Mouse (Mus musculus) heart, embryonic 12.5 days (tissue): Measurements from ENCODE around the gene Rbms1. TPM values are rescaled to one million over a fixed set of nuclear protein-coding genes. Genes with fewer than 3 reads are reported as not detected.

ENCODE experiments used
- ATAC-seq: fragments of 200-750 bp; cut with Nextera tagmentation; 2 replicates; pipeline ENCODE4 v1.8.0; 2017; ENCODE audit warnings: moderate TSS enrichment, moderate library complexity; ENCODE audit not compliant: insufficient number of reproducible peaks, low FRiP score
- H3K27ac ChIP-seq: fragments of 300-500 bp; sonication (generic); 2 replicates; pipeline ENCODE4 v1.5.1; 2016; ENCODE audit warnings: mild to moderate bottlenecking, moderate library complexity; ENCODE audit not compliant: poor library complexity, severe bottlenecking
- H3K27me3 ChIP-seq: fragments of 300-500 bp; sonication (generic); replicated peaks from 2 replicates; pipeline ENCODE4 v1.6.1; 2016; ENCODE audit warnings: mild to moderate bottlenecking, moderate library complexity
- H3K36me3 ChIP-seq: fragments of 300-500 bp; sonication (generic); 2 replicates; pipeline ENCODE4 v1.6.1; 2016; ENCODE audit warnings: mild to moderate bottlenecking, moderate library complexity
- H3K4me1 ChIP-seq: fragments of 300-500 bp; sonication (generic); replicated peaks from 2 replicates; pipeline ENCODE4 v1.6.1; 2016; ENCODE audit warnings: mild to moderate bottlenecking
- H3K4me2 ChIP-seq: fragments of 300-500 bp; sonication (generic); 2 replicates; pipeline ENCODE4 v1.6.1; 2016; ENCODE audit warnings: mild to moderate bottlenecking, moderate library complexity
- H3K4me3 ChIP-seq: fragments of 300-500 bp; sonication (generic); 2 replicates; pipeline ENCODE4 v1.5.1; 2016; ENCODE audit warnings: mild to moderate bottlenecking
- H3K9ac ChIP-seq: fragments of 300-500 bp; sonication (generic); 2 replicates; pipeline ENCODE4 v1.6.1; 2016; ENCODE audit warnings: mild to moderate bottlenecking, moderate library complexity
- H3K9me3 ChIP-seq: fragments of 300-500 bp; sonication (generic); replicated peaks from 2 replicates; pipeline ENCODE4 v1.6.1; 2016; ENCODE audit warnings: mild to moderate bottlenecking, moderate library complexity
- WGBS: fragments of 180-500 bp; shearing (Covaris S2); methylation state at CpG from one replicate; pipeline ENCODE4 v1.1.7; 2016; 5-methylcytosine and 5-hydroxymethylcytosine counted together
- polyA plus RNA-seq: library from polyadenylated mRNA; unstranded; fragments of >200 nt; fragmentation: Nextera tagmentation; extraction: Ambion mirVana; gene quantifications from 2 replicates; pipeline ENCODE4 v1.2.1, GENCODE M21; 2016

The Rbms1 gene
- polyA plus RNA-seq, 1 experiment from 2014 or later = 107 TPM

DNA sequence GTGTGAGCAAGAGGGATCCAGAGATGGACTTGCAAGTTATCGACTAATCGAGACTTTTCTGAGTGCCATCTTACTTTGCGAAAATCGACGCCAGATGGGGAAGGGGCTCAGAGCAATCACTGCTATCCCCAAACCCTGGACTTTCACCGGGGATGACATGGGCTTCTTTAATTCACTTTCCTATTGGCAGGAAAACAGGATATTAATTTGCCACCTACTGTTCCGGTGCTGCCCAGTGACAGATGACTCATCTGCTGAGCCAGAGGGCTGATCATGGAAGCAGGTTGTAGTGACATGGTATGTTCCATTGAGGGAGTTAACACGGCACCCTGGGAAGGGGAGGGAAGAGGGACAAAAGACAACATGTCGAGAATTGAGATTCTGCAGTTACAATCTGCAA lies 206.8 kb downstream of the Rbms1 start:
- WGBS = 86% methylated on average over 9 of the region's 9 CpGs
- Histone ChIP-seq H3K36me3 (peaks cover 71% of the 10 kb centered on the region), H3K9me3 (no peaks in the 10 kb centered on the region), H3K27ac (no peak overlapping the region), H3K9ac (no peak overlapping the region), H3K27me3 (no peaks in the 10 kb centered on the region), H3K4me1 (peaks cover 3% of the 10 kb centered on the region; the same call in 1 of the 2 replicates), H3K4me3 (no peak overlapping the region), H3K4me2 (no peak overlapping the region)
- no peak for ATAC-seq

DNA sequence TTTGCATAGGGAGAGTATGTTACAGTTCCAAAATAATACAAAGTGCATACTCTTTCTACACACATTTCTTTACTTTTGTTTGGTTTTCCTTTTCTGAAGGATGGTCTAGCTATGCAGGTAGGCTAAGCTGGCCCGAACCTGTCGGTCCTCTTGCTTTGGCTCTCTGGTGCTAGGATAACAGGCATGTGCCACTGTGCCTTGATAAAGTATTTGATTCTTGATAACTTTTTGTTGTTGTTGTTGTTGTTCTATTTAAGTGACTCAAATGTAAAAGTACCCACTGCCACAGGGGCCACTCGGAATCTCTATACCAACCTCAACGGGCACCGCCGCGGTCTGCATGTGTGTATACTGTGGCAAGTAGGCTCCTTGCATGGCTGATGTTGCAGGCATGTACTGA lies 207.9 kb downstream of the Rbms1 start:
- H3K36me3 ChIP-seq = peaks cover 62% of the 10 kb centered on the region

DNA sequence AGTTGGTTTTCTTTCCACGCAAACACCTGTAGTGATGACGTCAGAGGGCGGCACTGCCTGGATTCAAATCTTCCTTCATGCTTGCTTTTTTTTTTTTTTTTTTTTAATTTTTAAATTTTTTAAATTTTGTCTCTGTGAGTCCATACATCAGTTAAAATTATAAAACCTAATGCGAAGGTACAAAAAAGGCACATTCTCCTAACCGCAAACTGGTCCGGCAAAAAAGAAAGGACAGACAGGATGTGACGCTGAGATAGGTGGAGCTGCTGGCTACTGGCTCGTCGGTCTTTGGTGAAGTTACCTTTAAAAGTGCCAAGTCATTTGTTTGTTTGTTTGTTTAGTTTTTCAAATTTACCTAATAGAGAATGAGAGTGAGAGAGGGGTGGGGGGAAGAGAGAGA lies 211.7 kb downstream of the Rbms1 start:
- H3K4me2 ChIP-seq = no peak overlapping the region
- no peaks in the 10 kb centered on the region for H3K27me3 ChIP-seq
- no peaks in the 10 kb centered on the region for H3K9me3 ChIP-seq
- peaks cover 18% of the 10 kb centered on the region for H3K4me1 ChIP-seq
- H3K9ac ChIP-seq = no peak overlapping the region
- WGBS = 93% methylated on average over 9 of the region's 9 CpGs
- H3K4me3 ChIP-seq = no peak overlapping the region
- H3K36me3 ChIP-seq = peaks cover 49% of the 10 kb centered on the region
- H3K27ac ChIP-seq = no peak overlapping the region
- no peak for ATAC-seq

More for the DNA sequence above, 207.9 kb downstream of the Rbms1 start:
- ATAC-seq = no peak
- Histone ChIP-seq H3K4me1 (peaks cover 3% of the 10 kb centered on the region; the same call in 1 of the 2 replicates), H3K4me3 (no peak overlapping the region), H3K27ac (no peak overlapping the region), H3K27me3 (no peaks in the 10 kb centered on the region), H3K4me2 (no peak overlapping the region), H3K9me3 (no peaks in the 10 kb centered on the region), H3K9ac (no peak overlapping the region)
- WGBS = 96% methylated on average over 7 of the region's 7 CpGs

GRCm38 (mm10) chr2:60750591-60750990 lies 212.4 kb downstream of the Rbms1 start:
- 87% methylated on average over 3 of the region's 3 CpGs for WGBS
- no peak for ATAC-seq
- Histone ChIP-seq H3K4me2 (no peak overlapping the region), H3K4me1 (peaks cover 18% of the 10 kb centered on the region), H3K9ac (no peak overlapping the region), H3K4me3 (no peak overlapping the region), H3K36me3 (peaks cover 42% of the 10 kb centered on the region), H3K27me3 (no peaks in the 10 kb centered on the region), H3K27ac (no peak overlapping the region), H3K9me3 (no peaks in the 10 kb centered on the region)

DNA sequence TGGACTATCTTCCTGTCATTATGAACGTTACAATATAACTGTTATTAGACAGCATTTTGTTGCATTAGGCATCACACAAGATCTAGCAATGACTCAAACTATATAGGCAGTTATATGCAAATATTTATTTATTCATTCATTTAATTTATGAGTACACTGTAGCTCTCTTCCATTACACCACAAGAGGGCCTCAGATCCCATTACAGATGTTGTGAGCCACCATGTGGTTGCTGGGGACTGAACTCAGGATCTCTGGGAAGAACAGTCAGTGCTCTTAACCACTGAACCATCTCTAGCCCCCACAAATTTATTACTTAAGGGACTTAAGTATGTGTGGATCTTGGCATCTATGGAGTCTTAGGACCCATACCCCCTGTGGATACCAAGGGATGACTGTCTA lies 214.4 kb downstream of the Rbms1 start:
- Histone ChIP-seq H3K27ac (no peak overlapping the region), H3K36me3 (peaks cover 23% of the 10 kb centered on the region), H3K27me3 (no peaks in the 10 kb centered on the region), H3K9ac (no peak overlapping the region), H3K4me2 (no peak overlapping the region), H3K9me3 (no peaks in the 10 kb centered on the region), H3K4me3 (no peak overlapping the region), H3K4me1 (peaks cover 18% of the 10 kb centered on the region)
- no peak for ATAC-seq
- WGBS = 88% methylated on average over 1 of the region's 1 CpGs

DNA sequence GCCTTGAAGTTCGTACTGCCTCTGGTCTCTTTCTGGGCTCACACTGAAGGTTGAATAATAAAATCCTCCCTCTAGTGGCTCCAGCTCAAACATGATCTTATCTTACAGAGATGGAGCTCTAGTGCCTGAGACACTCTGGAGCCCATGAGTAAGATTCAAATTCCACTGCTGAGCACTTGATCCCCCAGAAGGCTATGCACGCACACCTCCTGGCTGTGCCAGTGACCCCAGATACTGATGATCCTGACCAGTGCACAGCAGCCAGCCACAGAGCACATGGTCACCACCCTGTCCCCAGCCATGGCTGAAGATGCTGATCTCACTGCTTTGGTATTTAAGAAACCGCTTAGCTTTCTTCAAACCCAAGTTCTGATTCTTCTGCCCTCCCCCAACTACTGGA lies 215.4 kb downstream of the Rbms1 start:
- Histone ChIP-seq H3K27me3 (no peaks in the 10 kb centered on the region), H3K36me3 (peaks cover 17% of the 10 kb centered on the region), H3K4me2 (no peak overlapping the region), H3K9me3 (no peaks in the 10 kb centered on the region), H3K9ac (no peak overlapping the region), H3K27ac (peak overlapping the region; percentile 62), H3K4me1 (peaks cover 18% of the 10 kb centered on the region), H3K4me3 (no peak overlapping the region)
- 19% methylated on average over 3 of the region's 3 CpGs for WGBS
- ATAC-seq = peak; percentile 66; the same call in 1 of the 2 replicates

DNA sequence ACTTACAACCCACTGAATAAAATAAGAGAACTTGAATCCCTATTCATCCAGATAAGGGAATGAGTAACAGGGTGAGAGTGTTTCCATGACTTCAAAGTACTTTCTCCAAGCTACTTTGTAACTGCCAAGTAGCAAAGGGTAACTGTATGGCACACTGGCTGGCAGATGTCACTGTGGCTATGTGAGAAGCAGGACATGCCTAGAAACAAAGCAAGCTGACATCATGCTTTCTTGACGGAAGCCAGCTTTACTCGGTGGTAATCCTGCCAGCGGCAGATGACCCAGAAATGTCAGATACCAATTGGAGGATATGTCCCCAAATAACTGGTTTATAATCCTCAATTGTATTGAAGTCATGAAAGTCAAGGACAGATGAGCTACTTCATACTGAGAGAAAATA lies 218.3 kb downstream of the Rbms1 start:
- 52% methylated on average over 3 of the region's 3 CpGs for WGBS
- Histone ChIP-seq H3K9ac (no peak overlapping the region), H3K4me1 (peaks cover 22% of the 10 kb centered on the region)

GRCm38 (mm10) chr2:60739389-60740137 lies 223.4 kb downstream of the Rbms1 start:
- ATAC-seq = no peak
- no peak overlapping the region for H3K27ac ChIP-seq
- 63% methylated on average over 10 of the region's 10 CpGs for WGBS

More for the DNA sequence above, 218.3 kb downstream of the Rbms1 start:
- Histone ChIP-seq H3K36me3 (peaks cover 9% of the 10 kb centered on the region), H3K4me3 (no peak overlapping the region), H3K9me3 (no peaks in the 10 kb centered on the region), H3K27me3 (no peaks in the 10 kb centered on the region), H3K4me2 (no peak overlapping the region), H3K27ac (no peak overlapping the region)
- no peak for ATAC-seq

GRCm38 (mm10) chr2:60730929-60731328 lies 232.1 kb downstream of the Rbms1 start:
- H3K9ac ChIP-seq = no peak overlapping the region
- WGBS = 48% methylated on average over 6 of the region's 6 CpGs
- ATAC-seq = no peak
- no peaks in the 10 kb centered on the region for H3K9me3 ChIP-seq
- peak overlapping the region; percentile 76; the same call in 1 of the 2 replicates for H3K27ac ChIP-seq
- H3K4me1 ChIP-seq = peaks cover 23% of the 10 kb centered on the region
- H3K27me3 ChIP-seq = no peaks in the 10 kb centered on the region
- no peak overlapping the region for H3K4me2 ChIP-seq
- no peak overlapping the region for H3K4me3 ChIP-seq
- no peaks in the 10 kb centered on the region for H3K36me3 ChIP-seq

More at GRCm38 (mm10) chr2:60739389-60740137, 223.4 kb downstream of the Rbms1 start:
- H3K4me2 ChIP-seq = no peak overlapping the region
- no peaks in the 10 kb centered on the region for H3K9me3 ChIP-seq
- H3K4me1 ChIP-seq = peaks cover 9% of the 10 kb centered on the region
- no peaks in the 10 kb centered on the region for H3K27me3 ChIP-seq
- H3K4me3 ChIP-seq = no peak overlapping the region
- H3K36me3 ChIP-seq = no peaks in the 10 kb centered on the region
- H3K9ac ChIP-seq = no peak overlapping the region

GRCm38 (mm10) chr2:60730024-60730423 lies 233.0 kb downstream of the Rbms1 start:
- peak; percentile 76 for ATAC-seq
- WGBS = 6% methylated on average over 3 of the region's 3 CpGs
- H3K27ac ChIP-seq = peak overlapping the region; percentile 76
- peak overlapping the region; percentile 42 for H3K4me2 ChIP-seq
- peaks cover 23% of the 10 kb centered on the region for H3K4me1 ChIP-seq
- no peak overlapping the region for H3K9ac ChIP-seq
- no peaks in the 10 kb centered on the region for H3K27me3 ChIP-seq
- H3K4me3 ChIP-seq = no peak overlapping the region
- no peaks in the 10 kb centered on the region for H3K36me3 ChIP-seq
- no peaks in the 10 kb centered on the region for H3K9me3 ChIP-seq

- WGBS = 69% methylated on average over 10 of the region's 10 CpGs
- 0 out of 2 replicates have a peak overlapping the region, but pooled peaks have one; percentile 42 for H3K4me2 ChIP-seq
Measured at GRCm38 (mm10) chr2:60728902-60729585, 233.9 kb downstream of the Rbms1 start.

More at GRCm38 (mm10) chr2:60728902-60729585, 233.9 kb downstream of the Rbms1 start:
- peak overlapping the region; percentile 76 for H3K27ac ChIP-seq
- H3K9ac ChIP-seq = no peak overlapping the region
- H3K4me1 ChIP-seq = peaks cover 23% of the 10 kb centered on the region
- no peaks in the 10 kb centered on the region for H3K36me3 ChIP-seq
- H3K9me3 ChIP-seq = no peaks in the 10 kb centered on the region
- no peak for ATAC-seq
- H3K4me3 ChIP-seq = no peak overlapping the region
- H3K27me3 ChIP-seq = no peaks in the 10 kb centered on the region
